Mouse (Mus musculus): ENCODE results near the gene Elmo1. TPM values are rescaled to one million over a fixed set of nuclear protein-coding genes. Genes with fewer than 3 reads are reported as not detected.

The Elmo1 gene
- polyA plus RNA-seq, 1 experiment from 2014 or later = 10.7 TPM

GRCm38 (mm10) chr13:20557156-20557555, 466.8 kb downstream of the Elmo1 start:
- ATAC-seq (ENCODE audit: low FRiP score, low read depth) = no peak
- H3K4me2 ChIP-seq (replicated peaks) = no peak overlapping the region
- H3K36me3 ChIP-seq = no peaks in the 10 kb centered on the region
- H3K9me3 ChIP-seq = no peaks in the 10 kb centered on the region; the same call in 1 of the 2 replicates
- no peak overlapping the region for H3K9ac ChIP-seq
- H3K27ac ChIP-seq = no peak overlapping the region
- H3K4me1 ChIP-seq = no peaks in the 10 kb centered on the region
- no peaks in the 10 kb centered on the region for H3K27me3 ChIP-seq
- H3K4me3 ChIP-seq = no peak overlapping the region
- 77% methylated on average over 8 of the region's 8 CpGs for WGBS

GRCm38 (mm10) chr13:20558376-20558775, 468.0 kb downstream of the Elmo1 start:
- Histone ChIP-seq H3K36me3 (no peaks in the 10 kb centered on the region), H3K9me3 (no peaks in the 10 kb centered on the region; the same call in 1 of the 2 replicates), H3K27me3 (no peaks in the 10 kb centered on the region), H3K4me2 (replicated peaks) (no peak overlapping the region), H3K4me1 (no peaks in the 10 kb centered on the region), H3K9ac (no peak overlapping the region), H3K27ac (no peak overlapping the region), H3K4me3 (no peak overlapping the region)
- WGBS = 78% methylated on average over 2 of the region's 2 CpGs
- no peak for ATAC-seq (ENCODE audit: low FRiP score, low read depth)

- Histone ChIP-seq H3K4me3 (no peak overlapping the region), H3K27me3 (no peaks in the 10 kb centered on the region), H3K4me1 (no peaks in the 10 kb centered on the region), H3K9me3 (no peaks in the 10 kb centered on the region), H3K36me3 (no peaks in the 10 kb centered on the region), H3K4me2 (replicated peaks) (no peak overlapping the region), H3K9ac (no peak overlapping the region), H3K27ac (no peak overlapping the region)
- 82% methylated on average over 9 of the region's 9 CpGs for WGBS
- ATAC-seq (ENCODE audit: low FRiP score, low read depth) = no peak
These were observed 474.0 kb downstream of the Elmo1 start for GRCm38 (mm10) chr13:20564414-20564813.

GRCm38 (mm10) chr13:20575186-20575585, 484.8 kb downstream of the Elmo1 start:
- WGBS = 77% methylated on average over 2 of the region's 2 CpGs

GRCm38 (mm10) chr13:20585868-20586267, 495.5 kb downstream of the Elmo1 start:
- no peak for ATAC-seq (ENCODE audit: low FRiP score, low read depth)
- Histone ChIP-seq H3K4me1 (no peaks in the 10 kb centered on the region), H3K4me3 (no peak overlapping the region), H3K36me3 (no peaks in the 10 kb centered on the region), H3K9ac (no peak overlapping the region), H3K9me3 (no peaks in the 10 kb centered on the region), H3K27ac (no peak overlapping the region), H3K4me2 (replicated peaks) (no peak overlapping the region), H3K27me3 (no peaks in the 10 kb centered on the region)
- 86% methylated on average over 4 of the region's 4 CpGs for WGBS

More at GRCm38 (mm10) chr13:20575186-20575585, 484.8 kb downstream of the Elmo1 start:
- no peak for ATAC-seq (ENCODE audit: low FRiP score, low read depth)
- Histone ChIP-seq H3K4me3 (no peak overlapping the region), H3K27ac (no peak overlapping the region), H3K4me1 (no peaks in the 10 kb centered on the region), H3K27me3 (no peaks in the 10 kb centered on the region), H3K36me3 (no peaks in the 10 kb centered on the region), H3K9ac (no peak overlapping the region), H3K4me2 (replicated peaks) (no peak overlapping the region), H3K9me3 (no peaks in the 10 kb centered on the region)

- WGBS = 76% methylated on average over 3 of the region's 3 CpGs
- H3K27ac ChIP-seq = no peak overlapping the region
These were observed 496.1 kb downstream of the Elmo1 start for GRCm38 (mm10) chr13:20586462-20586861.

GRCm38 (mm10) chr13:20590983-20591382, 500.6 kb downstream of the Elmo1 start:
- H3K27me3 ChIP-seq = no peaks in the 10 kb centered on the region
- ATAC-seq (ENCODE audit: low FRiP score, low read depth) = no peak
- WGBS = 77% methylated on average over 4 of the region's 4 CpGs
- H3K36me3 ChIP-seq = no peaks in the 10 kb centered on the region
- H3K9me3 ChIP-seq = no peaks in the 10 kb centered on the region
- no peak overlapping the region for H3K9ac ChIP-seq
- H3K4me2 ChIP-seq (replicated peaks) = no peak overlapping the region
- H3K4me3 ChIP-seq = no peak overlapping the region
- no peak overlapping the region for H3K27ac ChIP-seq
- H3K4me1 ChIP-seq = no peaks in the 10 kb centered on the region

More at GRCm38 (mm10) chr13:20586462-20586861, 496.1 kb downstream of the Elmo1 start:
- no peaks in the 10 kb centered on the region for H3K4me1 ChIP-seq
- H3K4me3 ChIP-seq = no peak overlapping the region
- no peaks in the 10 kb centered on the region for H3K36me3 ChIP-seq
- no peak overlapping the region for H3K4me2 ChIP-seq (replicated peaks)
- H3K27me3 ChIP-seq = no peaks in the 10 kb centered on the region
- no peaks in the 10 kb centered on the region for H3K9me3 ChIP-seq
- ATAC-seq (ENCODE audit: low FRiP score, low read depth) = no peak
- H3K9ac ChIP-seq = no peak overlapping the region

- 53% methylated on average over 5 of the region's 5 CpGs for WGBS
- ATAC-seq (ENCODE audit: low FRiP score, low read depth) = no peak
- H3K27me3 ChIP-seq = no peaks in the 10 kb centered on the region
- no peak overlapping the region for H3K27ac ChIP-seq
- H3K4me3 ChIP-seq = no peak overlapping the region
- H3K4me1 ChIP-seq = no peaks in the 10 kb centered on the region
- H3K36me3 ChIP-seq = no peaks in the 10 kb centered on the region
- H3K9me3 ChIP-seq = no peaks in the 10 kb centered on the region
- no peak overlapping the region for H3K4me2 ChIP-seq (replicated peaks)
- no peak overlapping the region for H3K9ac ChIP-seq
These were observed 506.9 kb downstream of the Elmo1 start for GRCm38 (mm10) chr13:20597307-20597706.

- Histone ChIP-seq H3K36me3 (no peaks in the 10 kb centered on the region), H3K4me2 (replicated peaks) (no peak overlapping the region), H3K4me3 (no peak overlapping the region), H3K9ac (no peak overlapping the region), H3K27ac (no peak overlapping the region), H3K9me3 (no peaks in the 10 kb centered on the region), H3K4me1 (no peaks in the 10 kb centered on the region), H3K27me3 (no peaks in the 10 kb centered on the region)
- 95% methylated on average over 3 of the region's 3 CpGs for WGBS
- ATAC-seq (ENCODE audit: low FRiP score, low read depth) = no peak
These were observed 508.2 kb downstream of the Elmo1 start for GRCm38 (mm10) chr13:20598618-20599017.

GRCm38 (mm10) chr13:20600246-20600645, 509.9 kb downstream of the Elmo1 start:
- ATAC-seq (ENCODE audit: low FRiP score, low read depth) = no peak
- WGBS = 53% methylated on average over 6 of the region's 6 CpGs
- no peak overlapping the region for H3K4me2 ChIP-seq (replicated peaks)
- no peaks in the 10 kb centered on the region for H3K9me3 ChIP-seq
- H3K4me1 ChIP-seq = no peaks in the 10 kb centered on the region
- no peaks in the 10 kb centered on the region for H3K27me3 ChIP-seq
- no peak overlapping the region for H3K9ac ChIP-seq
- no peak overlapping the region for H3K4me3 ChIP-seq
- no peaks in the 10 kb centered on the region for H3K36me3 ChIP-seq
- H3K27ac ChIP-seq = no peak overlapping the region

- Histone ChIP-seq H3K9ac (no peak overlapping the region), H3K4me2 (replicated peaks) (no peak overlapping the region), H3K4me3 (no peak overlapping the region), H3K4me1 (no peaks in the 10 kb centered on the region), H3K27me3 (no peaks in the 10 kb centered on the region), H3K27ac (no peak overlapping the region), H3K36me3 (no peaks in the 10 kb centered on the region), H3K9me3 (no peaks in the 10 kb centered on the region)
- ATAC-seq (ENCODE audit: low FRiP score, low read depth) = no peak
- WGBS = 81% methylated on average over 1 of the region's 1 CpGs
These were observed 511.0 kb downstream of the Elmo1 start for GRCm38 (mm10) chr13:20601421-20601820.

GRCm38 (mm10) chr13:20606891-20607290, 516.5 kb downstream of the Elmo1 start:
- Histone ChIP-seq H3K9me3 (no peaks in the 10 kb centered on the region), H3K27ac (no peak overlapping the region), H3K4me3 (no peak overlapping the region), H3K27me3 (no peaks in the 10 kb centered on the region), H3K9ac (no peak overlapping the region), H3K4me1 (no peaks in the 10 kb centered on the region), H3K4me2 (replicated peaks) (no peak overlapping the region), H3K36me3 (no peaks in the 10 kb centered on the region)
- 87% methylated on average over 3 of the region's 3 CpGs for WGBS
- ATAC-seq (ENCODE audit: low FRiP score, low read depth) = no peak

- 60% methylated on average over 3 of the region's 3 CpGs for WGBS
- Histone ChIP-seq H3K27me3 (no peaks in the 10 kb centered on the region), H3K9ac (no peak overlapping the region), H3K4me3 (no peak overlapping the region), H3K4me2 (replicated peaks) (no peak overlapping the region), H3K4me1 (no peaks in the 10 kb centered on the region), H3K27ac (no peak overlapping the region), H3K9me3 (no peaks in the 10 kb centered on the region), H3K36me3 (no peaks in the 10 kb centered on the region)
- no peak for ATAC-seq (ENCODE audit: low FRiP score, low read depth)
These were observed 518.8 kb downstream of the Elmo1 start for GRCm38 (mm10) chr13:20609003-20609688.

All from limb, embryonic 13.5 days (tissue).